Mouse (Mus musculus) limb, embryonic 13.5 days (tissue): ENCODE measurements at regions not wholly inside any gene's neighbourhood (a gene's known extent, or its start where the extent isn't known, plus 50 kb on each side); places are given as distances from the start of the nearest gene placed in this dataset.

ENCODE experiments used
- ATAC-seq: fragments of 200-750 bp; cut with Nextera tagmentation; 2 replicates; pipeline ENCODE4 v1.8.0; 2017; ENCODE audit warnings: low read depth, moderate number of reproducible peaks, moderate TSS enrichment; ENCODE audit not compliant: low FRiP score
- H3K27ac ChIP-seq: fragments of 300-500 bp; sonication (generic); 2 replicates; pipeline ENCODE4 v1.5.1; 2015; ENCODE audit warnings: inconsistent platforms, mild to moderate bottlenecking, moderate library complexity
- H3K27me3 ChIP-seq: fragments of 300-500 bp; sonication (generic); 2 replicates; pipeline ENCODE4 v1.6.1; 2015; ENCODE audit warnings: mild to moderate bottlenecking, inconsistent platforms
- H3K36me3 ChIP-seq: fragments of 300-500 bp; sonication (generic); 2 replicates; pipeline ENCODE4 v1.6.1; 2015; ENCODE audit warnings: inconsistent platforms, mild to moderate bottlenecking, moderate library complexity
- H3K4me1 ChIP-seq: fragments of 300-500 bp; sonication (generic); 2 replicates; pipeline ENCODE4 v1.6.1; 2015; ENCODE audit warnings: inconsistent platforms
- H3K4me2 ChIP-seq: fragments of 300-500 bp; sonication (generic); replicated peaks from 2 replicates; pipeline ENCODE4 v1.6.1; 2015; ENCODE audit warnings: inconsistent platforms, mild to moderate bottlenecking, moderate library complexity
- H3K4me3 ChIP-seq: fragments of 300-500 bp; sonication (generic); 2 replicates; pipeline ENCODE4 v1.5.1; 2015; ENCODE audit warnings: moderate library complexity, mild to moderate bottlenecking, inconsistent platforms
- H3K9ac ChIP-seq: fragments of 300-500 bp; sonication (generic); 2 replicates; pipeline ENCODE4 v1.6.1; 2015; ENCODE audit warnings: mild to moderate bottlenecking, inconsistent platforms
- H3K9me3 ChIP-seq: fragments of 300-500 bp; sonication (generic); 2 replicates; pipeline ENCODE4 v1.6.1; 2016; ENCODE audit warnings: inconsistent platforms
- WGBS: fragments of 180-500 bp; shearing (Covaris S2); methylation state at CpG from one replicate; pipeline ENCODE4 v1.1.7; 2015; 5-methylcytosine and 5-hydroxymethylcytosine counted together

DNA sequence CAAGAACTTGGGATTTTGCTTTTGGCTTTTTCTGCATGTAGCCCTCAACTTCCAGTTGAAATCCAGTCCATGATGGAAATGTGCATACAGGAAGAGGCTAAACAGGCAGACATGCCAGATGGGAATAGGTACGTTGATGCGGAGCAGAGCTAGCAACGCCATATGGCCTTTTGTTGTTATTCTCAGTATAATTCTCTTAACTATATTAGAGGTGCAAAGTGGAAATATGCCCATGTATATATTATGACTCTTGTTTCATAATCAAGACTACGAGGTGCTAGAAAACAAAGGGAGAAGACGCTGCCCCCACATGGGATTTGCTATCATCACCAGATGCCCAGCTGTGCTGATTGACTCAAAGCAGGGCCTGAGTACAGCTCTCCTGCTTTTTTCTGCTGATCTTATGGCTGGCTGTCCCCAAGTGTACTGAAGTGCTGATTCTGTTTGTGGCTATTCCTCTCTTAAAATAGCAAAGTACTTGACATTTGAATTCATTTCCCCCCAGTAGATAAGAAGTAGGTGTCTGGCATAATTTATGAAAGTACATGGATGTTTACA is 159.7 kb upstream of the Tmtc4 start:
- no peak overlapping the region for H3K9ac ChIP-seq
- 78% methylated on average over 5 of the region's 5 CpGs for WGBS
- H3K4me2 ChIP-seq = no peak overlapping the region
- no peaks in the 10 kb centered on the region for H3K9me3 ChIP-seq
- H3K4me3 ChIP-seq = no peak overlapping the region
- no peak overlapping the region for H3K27ac ChIP-seq
- no peaks in the 10 kb centered on the region for H3K4me1 ChIP-seq
- H3K36me3 ChIP-seq = no peaks in the 10 kb centered on the region
- no peaks in the 10 kb centered on the region for H3K27me3 ChIP-seq
- no peak for ATAC-seq

DNA sequence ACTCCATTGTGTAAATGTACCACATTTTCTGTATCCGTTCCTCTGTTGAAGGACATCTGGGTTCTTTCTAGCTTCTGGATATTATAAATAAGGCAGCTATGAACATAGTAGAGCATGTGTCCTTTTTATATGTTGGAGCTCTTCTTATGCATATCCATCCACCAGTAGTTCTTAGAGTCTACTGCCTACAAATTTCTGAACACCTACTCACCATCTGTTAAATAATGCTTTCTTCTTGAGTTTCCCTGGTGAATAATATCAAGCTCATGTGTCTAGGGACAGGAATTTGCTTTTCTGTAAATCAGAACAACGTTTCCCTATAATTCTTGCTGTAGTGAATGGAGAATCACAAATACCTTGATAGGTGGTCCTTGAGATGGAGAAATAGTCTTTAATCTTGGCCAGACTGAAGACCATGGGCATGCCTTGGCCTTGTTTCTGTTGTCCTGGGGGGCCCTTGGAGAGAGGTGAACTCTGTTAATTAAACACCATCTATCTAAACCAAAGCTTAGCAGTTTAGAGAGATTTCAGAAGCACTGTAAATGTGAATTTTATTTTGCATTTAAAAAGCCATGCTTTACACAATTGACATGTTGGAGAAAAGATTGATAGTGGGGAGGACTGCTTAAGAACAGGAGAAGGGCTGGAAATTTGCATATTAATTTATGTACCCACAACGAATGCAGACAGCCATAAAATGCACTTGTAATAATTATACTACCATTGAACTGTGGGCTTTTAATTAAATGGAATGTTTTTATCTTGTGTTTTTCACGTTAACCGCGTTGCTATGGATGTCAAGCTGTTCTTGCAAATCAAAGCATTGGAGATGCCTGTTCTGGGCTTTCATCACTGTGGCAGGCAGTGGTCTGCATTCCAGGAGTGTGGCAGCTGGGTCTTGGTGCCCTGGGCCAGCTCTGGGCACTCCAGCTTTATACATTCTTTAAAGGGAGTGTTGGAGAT is 155.2 kb upstream of the Tmtc4 start:
- Histone ChIP-seq H3K9me3 (no peaks in the 10 kb centered on the region), H3K27me3 (no peaks in the 10 kb centered on the region), H3K4me1 (no peaks in the 10 kb centered on the region), H3K27ac (no peak overlapping the region), H3K4me2 (no peak overlapping the region), H3K9ac (no peak overlapping the region), H3K4me3 (no peak overlapping the region), H3K36me3 (no peaks in the 10 kb centered on the region)
- 52% methylated on average over 6 of the region's 6 CpGs for WGBS
- ATAC-seq = no peak

DNA sequence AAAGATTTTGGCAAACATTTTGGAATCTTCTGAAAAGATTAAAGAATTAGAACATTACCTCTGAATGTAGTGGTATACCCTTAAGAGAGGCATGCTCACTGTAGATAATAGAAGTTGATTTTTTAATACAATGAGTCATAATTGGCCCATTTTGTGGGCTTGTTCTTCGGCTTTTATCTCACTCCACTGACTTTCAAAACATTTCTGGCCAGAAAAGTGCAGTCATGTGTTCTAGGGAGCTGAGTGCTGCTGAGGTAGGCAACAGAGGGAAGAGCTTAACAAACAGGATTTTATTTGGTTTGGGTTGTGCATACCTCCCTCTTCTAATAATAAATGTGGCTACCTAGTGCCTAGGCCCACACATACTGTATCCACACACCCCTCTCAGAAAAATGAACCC is 150.1 kb upstream of the Tmtc4 start:
- Histone ChIP-seq H3K27ac (no peak overlapping the region), H3K4me3 (no peak overlapping the region), H3K9ac (no peak overlapping the region), H3K4me1 (no peaks in the 10 kb centered on the region), H3K36me3 (no peaks in the 10 kb centered on the region), H3K9me3 (no peaks in the 10 kb centered on the region), H3K4me2 (no peak overlapping the region), H3K27me3 (no peaks in the 10 kb centered on the region)
- WGBS = 63% methylated on average over 1 of the region's 1 CpGs
- no peak for ATAC-seq

DNA sequence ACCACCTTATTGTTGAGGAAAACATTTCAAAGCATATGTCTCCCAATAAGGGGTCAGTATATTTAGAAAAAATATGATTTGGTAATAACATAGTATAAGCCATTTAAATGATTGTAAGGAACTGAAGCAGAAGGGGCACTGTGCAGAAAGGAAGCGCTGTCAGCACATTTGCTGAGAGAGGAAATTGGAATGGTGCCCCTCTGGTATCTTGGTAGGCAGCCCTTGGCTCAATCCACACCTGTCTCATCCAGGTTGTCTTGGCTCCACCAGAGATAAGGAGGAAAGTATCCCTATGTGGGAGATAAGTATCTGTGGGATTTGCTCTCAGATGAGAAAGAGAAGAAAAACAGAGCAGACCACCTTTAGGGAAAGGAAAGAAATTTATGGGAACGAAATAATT is 136.5 kb upstream of the Tmtc4 start:
- Histone ChIP-seq H3K27ac (no peak overlapping the region), H3K9me3 (peaks cover 10% of the 10 kb centered on the region), H3K4me1 (no peaks in the 10 kb centered on the region), H3K9ac (no peak overlapping the region), H3K4me2 (no peak overlapping the region), H3K4me3 (no peak overlapping the region), H3K27me3 (no peaks in the 10 kb centered on the region), H3K36me3 (no peaks in the 10 kb centered on the region)
- ATAC-seq = no peak
- 82% methylated on average over 2 of the region's 2 CpGs for WGBS

DNA sequence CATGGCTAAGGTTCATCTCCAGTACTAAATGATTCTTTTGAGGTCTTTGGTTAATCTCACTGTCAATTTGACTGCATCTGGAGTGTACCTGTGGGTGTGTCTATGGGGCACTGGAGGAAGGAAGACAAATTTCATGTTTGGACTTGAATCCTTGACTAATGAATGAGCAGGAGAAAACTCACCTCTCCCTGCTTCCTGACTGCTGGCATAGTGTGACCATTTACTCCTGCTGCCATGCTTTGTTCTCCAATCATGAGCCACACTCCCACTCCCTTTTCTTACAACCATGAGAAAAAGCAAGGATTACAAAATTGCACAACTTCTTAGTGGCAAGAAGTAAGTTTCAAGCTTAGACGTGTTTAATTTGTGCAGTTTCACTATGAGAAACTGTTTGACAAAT is 132.5 kb upstream of the Tmtc4 start:
- Histone ChIP-seq H3K27me3 (no peaks in the 10 kb centered on the region), H3K4me3 (no peak overlapping the region), H3K36me3 (no peaks in the 10 kb centered on the region), H3K4me2 (no peak overlapping the region), H3K27ac (no peak overlapping the region), H3K4me1 (no peaks in the 10 kb centered on the region), H3K9ac (no peak overlapping the region), H3K9me3 (no peaks in the 10 kb centered on the region)
- ATAC-seq = no peak
- 80% methylated on average over 1 of the region's 1 CpGs for WGBS

DNA sequence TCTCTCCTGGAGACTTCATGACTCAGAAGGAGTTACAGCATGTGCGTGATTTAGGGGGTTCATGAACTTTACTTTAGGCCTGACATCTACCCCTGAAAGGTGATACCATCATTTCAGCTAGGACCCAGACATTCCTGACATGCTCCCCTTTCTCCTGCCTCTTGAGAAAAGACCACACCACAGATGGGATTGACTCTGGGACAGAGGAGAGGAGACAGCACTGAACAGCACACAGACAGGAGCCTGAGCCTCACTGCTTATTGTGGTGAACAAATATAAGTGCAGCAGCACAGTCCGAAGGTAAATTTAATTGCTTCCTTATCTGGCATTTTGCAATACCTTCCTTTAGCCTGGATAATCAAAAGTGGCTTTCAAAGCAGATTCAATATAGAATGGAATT is 126.7 kb upstream of the Tmtc4 start:
- no peaks in the 10 kb centered on the region for H3K36me3 ChIP-seq
- no peak for ATAC-seq
- 69% methylated on average over 2 of the region's 2 CpGs for WGBS

DNA sequence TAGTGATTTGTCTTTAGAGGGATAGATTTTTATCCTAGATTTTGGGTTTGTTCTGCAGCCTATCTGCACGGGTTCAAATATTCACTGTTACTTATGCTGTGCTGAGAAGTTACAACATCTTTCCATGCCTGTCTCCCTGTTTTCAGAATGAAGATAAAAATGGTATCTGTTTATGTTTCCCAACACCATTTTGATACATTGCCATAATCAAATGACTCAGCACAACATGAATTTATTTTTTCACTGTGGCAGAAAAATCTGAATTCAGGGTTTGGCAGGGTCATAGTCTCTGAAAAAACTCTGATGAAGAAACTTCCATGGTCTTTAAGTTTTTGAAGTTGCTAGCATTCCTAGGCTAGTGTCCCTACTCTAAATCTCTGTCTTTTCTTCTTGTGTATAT is 116.5 kb upstream of the Tmtc4 start:
- Histone ChIP-seq H3K4me3 (no peak overlapping the region), H3K27ac (no peak overlapping the region), H3K9me3 (no peaks in the 10 kb centered on the region), H3K4me2 (no peak overlapping the region), H3K9ac (no peak overlapping the region), H3K4me1 (no peaks in the 10 kb centered on the region), H3K27me3 (no peaks in the 10 kb centered on the region), H3K36me3 (no peaks in the 10 kb centered on the region)
- no peak for ATAC-seq
- 86% methylated on average over 1 of the region's 1 CpGs for WGBS

More for the DNA sequence above, 126.7 kb upstream of the Tmtc4 start:
- Histone ChIP-seq H3K9me3 (no peaks in the 10 kb centered on the region), H3K9ac (no peak overlapping the region), H3K4me2 (no peak overlapping the region), H3K27me3 (no peaks in the 10 kb centered on the region), H3K27ac (no peak overlapping the region), H3K4me1 (no peaks in the 10 kb centered on the region), H3K4me3 (no peak overlapping the region)

DNA sequence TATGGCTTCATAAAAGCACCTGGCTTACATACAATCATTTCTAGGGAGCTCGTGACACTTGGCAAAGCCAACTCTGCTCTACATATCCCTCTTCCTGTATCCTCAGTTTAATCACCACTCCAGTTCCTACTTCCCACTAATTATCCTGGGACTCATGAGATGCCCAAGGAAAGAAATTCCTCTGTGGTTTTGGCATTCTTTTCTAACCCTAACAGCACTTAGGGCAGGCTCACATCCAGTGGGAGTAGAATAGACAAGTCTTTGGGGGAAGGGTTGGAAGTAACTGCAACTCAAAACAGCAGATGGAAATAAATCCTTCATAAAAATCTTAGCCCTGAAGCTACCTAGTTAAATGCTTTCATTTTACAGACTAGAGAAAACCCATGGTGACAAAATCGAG is 112.3 kb upstream of the Tmtc4 start:
- Histone ChIP-seq H3K9me3 (no peaks in the 10 kb centered on the region), H3K27ac (no peak overlapping the region), H3K4me2 (no peak overlapping the region), H3K36me3 (no peaks in the 10 kb centered on the region), H3K4me1 (no peaks in the 10 kb centered on the region), H3K4me3 (no peak overlapping the region), H3K27me3 (no peaks in the 10 kb centered on the region), H3K9ac (no peak overlapping the region)
- no peak for ATAC-seq
- 72% methylated on average over 2 of the region's 2 CpGs for WGBS

DNA sequence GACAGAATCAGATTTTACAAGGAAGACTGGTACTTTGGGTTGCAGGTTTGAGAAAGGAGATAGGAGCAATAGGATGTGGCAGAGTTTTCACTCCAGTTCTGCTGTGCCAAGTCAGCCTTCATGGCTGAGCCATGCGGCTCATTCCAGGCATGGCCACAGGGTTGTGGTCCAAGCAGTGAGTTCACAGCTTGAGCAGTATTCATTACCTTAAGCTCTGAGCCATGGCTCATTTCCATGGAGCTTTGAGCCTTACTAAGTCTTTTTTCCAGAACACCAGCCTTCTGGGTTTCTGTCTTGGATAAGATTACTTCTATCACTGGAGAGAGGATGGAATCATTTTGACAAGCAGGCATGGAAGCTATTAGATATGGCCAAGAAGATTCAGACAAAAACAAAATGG is 98.2 kb upstream of the Tmtc4 start:
- WGBS = 89% methylated on average over 1 of the region's 1 CpGs
- no peak overlapping the region for H3K4me3 ChIP-seq
- no peak overlapping the region for H3K9ac ChIP-seq
- H3K27ac ChIP-seq = no peak overlapping the region
- no peaks in the 10 kb centered on the region for H3K9me3 ChIP-seq
- no peak for ATAC-seq
- H3K4me1 ChIP-seq = 0 out of 2 replicates have a peak, but pooled peaks cover 4% of the 10 kb centered on the region
- H3K36me3 ChIP-seq = no peaks in the 10 kb centered on the region
- no peak overlapping the region for H3K4me2 ChIP-seq
- H3K27me3 ChIP-seq = no peaks in the 10 kb centered on the region

DNA sequence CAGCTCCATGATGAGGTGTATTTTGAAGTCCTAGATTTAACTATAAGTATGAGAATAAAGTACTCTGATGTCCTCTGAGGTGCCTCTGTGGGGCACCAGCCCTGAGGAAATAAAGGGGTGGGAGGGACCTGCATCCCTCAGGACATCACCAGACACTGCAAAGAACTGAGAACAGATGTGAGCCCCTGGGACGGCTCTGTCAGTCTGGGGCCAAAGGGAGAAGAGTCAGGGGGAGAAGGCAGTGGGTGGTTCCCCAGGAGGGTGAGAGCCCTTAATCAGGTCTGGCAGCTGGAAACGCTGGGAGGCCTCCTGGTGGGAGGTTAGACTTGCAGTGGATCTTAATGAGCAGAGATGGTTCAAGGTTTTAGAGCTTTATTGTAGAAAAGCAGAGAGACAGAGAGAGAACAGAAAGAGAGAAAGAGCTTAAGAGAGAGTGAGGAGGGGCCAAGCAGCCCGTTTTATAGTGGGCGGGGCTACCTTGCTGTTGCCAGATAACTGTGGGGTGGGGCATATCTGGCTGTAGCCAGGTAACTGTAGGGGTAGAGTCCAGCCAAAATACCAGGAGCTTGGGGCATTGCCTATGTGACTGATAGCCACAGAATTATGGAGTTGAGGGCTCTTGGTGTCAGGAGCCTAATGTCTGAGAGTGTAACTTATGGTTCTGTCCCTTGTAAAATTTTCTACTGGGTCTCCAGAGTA is 97.3 kb upstream of the Tmtc4 start:
- H3K27me3 ChIP-seq = no peaks in the 10 kb centered on the region
- H3K9ac ChIP-seq = no peak overlapping the region

DNA sequence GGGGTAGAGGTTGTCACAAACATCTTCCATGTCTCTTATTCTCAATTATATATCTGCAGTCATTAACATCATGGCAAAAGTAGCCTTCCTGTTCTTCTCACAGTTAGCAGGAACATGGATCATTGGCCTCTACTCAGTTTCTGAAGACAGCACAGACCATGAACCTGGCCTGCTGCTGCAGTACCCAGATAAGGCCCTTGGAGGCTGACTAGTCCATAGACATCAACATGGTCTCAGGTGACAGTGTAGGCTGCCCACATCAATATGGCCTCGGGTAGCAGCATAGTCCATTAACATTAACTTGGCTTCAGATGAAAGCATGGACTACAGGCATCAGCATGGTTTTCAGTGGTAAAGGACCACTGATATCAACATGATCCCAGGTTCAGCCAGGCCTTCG is 95.9 kb upstream of the Tmtc4 start:
- Histone ChIP-seq H3K27ac (no peak overlapping the region), H3K4me2 (no peak overlapping the region), H3K36me3 (no peaks in the 10 kb centered on the region), H3K4me3 (no peak overlapping the region), H3K9ac (no peak overlapping the region), H3K9me3 (no peaks in the 10 kb centered on the region), H3K4me1 (0 out of 2 replicates have a peak, but pooled peaks cover 4% of the 10 kb centered on the region), H3K27me3 (no peaks in the 10 kb centered on the region)
- ATAC-seq = no peak
- WGBS = 94% methylated on average over 2 of the region's 2 CpGs

More for the DNA sequence above, 97.3 kb upstream of the Tmtc4 start:
- ATAC-seq = no peak
- no peaks in the 10 kb centered on the region for H3K36me3 ChIP-seq
- H3K27ac ChIP-seq = no peak overlapping the region
- WGBS = 29% methylated on average over 4 of the region's 4 CpGs
- H3K4me1 ChIP-seq = 0 out of 2 replicates have a peak, but pooled peaks cover 4% of the 10 kb centered on the region
- H3K4me2 ChIP-seq = no peak overlapping the region
- H3K4me3 ChIP-seq = no peak overlapping the region
- no peaks in the 10 kb centered on the region for H3K9me3 ChIP-seq

DNA sequence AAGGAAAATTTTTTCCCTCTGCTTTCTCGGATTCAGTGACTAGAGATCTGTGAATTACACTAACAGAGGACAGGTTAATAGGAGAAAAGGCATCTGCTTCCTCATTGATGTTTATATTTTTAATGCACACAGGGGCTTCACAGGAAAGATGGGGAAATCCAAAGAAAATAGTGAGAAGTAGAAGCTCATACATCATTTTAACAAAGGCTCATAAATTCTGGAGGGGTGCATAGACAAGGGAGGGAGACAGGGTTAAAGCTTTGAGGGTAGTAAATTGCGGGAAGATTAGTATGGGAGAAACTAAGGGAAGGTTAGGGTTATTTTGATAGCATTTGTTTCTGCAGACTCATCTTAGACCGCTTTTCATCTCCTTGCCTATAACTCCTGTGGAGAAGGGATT is 95.0 kb upstream of the Tmtc4 start:
- Histone ChIP-seq H3K9me3 (no peaks in the 10 kb centered on the region), H3K9ac (no peak overlapping the region), H3K4me3 (no peak overlapping the region), H3K27me3 (no peaks in the 10 kb centered on the region), H3K36me3 (no peaks in the 10 kb centered on the region), H3K4me1 (0 out of 2 replicates have a peak, but pooled peaks cover 4% of the 10 kb centered on the region), H3K4me2 (no peak overlapping the region), H3K27ac (no peak overlapping the region)
- 82% methylated on average over 3 of the region's 3 CpGs for WGBS
- ATAC-seq = no peak
